Mouse (Mus musculus) hindbrain, embryonic 11.5 days (tissue): ENCODE measurements around the gene Psg20. TPM values are rescaled to one million over a fixed set of nuclear protein-coding genes. Genes with fewer than 3 reads are reported as not detected.
"Not testable (repeated sequence)": the region's sequence is repeated elsewhere in the genome, so short reads cannot be mapped to it uniquely, and the experiment has no call there.

Source experiments
- ATAC-seq: fragments of 200-750 bp; cut with Nextera tagmentation; 2 replicates; pipeline ENCODE4 v1.8.0; 2017; ENCODE audit warnings: mild to moderate bottlenecking, moderate TSS enrichment, moderate library complexity; ENCODE audit not compliant: low FRiP score
- DNase-seq: peaks from one replicate; pipeline ENCODE4 v3.0.0-alpha.2; 2015; ENCODE audit warnings: low spot score
- H3K27ac ChIP-seq: fragments of 300-500 bp; sonication (generic); 2 replicates; pipeline ENCODE4 v1.5.1; 2014; ENCODE audit warnings: mild to moderate bottlenecking, low read depth, low read length
- H3K27me3 ChIP-seq: fragments of 300-500 bp; sonication (generic); 2 replicates; pipeline ENCODE4 v1.6.1; 2014; ENCODE audit warnings: mild to moderate bottlenecking, low read length, moderate library complexity, mixed read lengths; ENCODE audit not compliant: control insufficient read depth, insufficient read depth
- H3K36me3 ChIP-seq: fragments of 300-500 bp; sonication (generic); 2 replicates; pipeline ENCODE4 v1.6.1; 2014; ENCODE audit warnings: mild to moderate bottlenecking, low read length, moderate library complexity, mixed read lengths; ENCODE audit not compliant: control insufficient read depth, insufficient read depth
- H3K4me1 ChIP-seq: fragments of 300-500 bp; sonication (generic); replicated peaks from 2 replicates; pipeline ENCODE4 v1.6.1; 2014; ENCODE audit warnings: low read length, mixed read lengths; ENCODE audit not compliant: control insufficient read depth, insufficient read depth
- H3K4me2 ChIP-seq: fragments of 300-500 bp; sonication (generic); replicated peaks from 2 replicates; pipeline ENCODE4 v1.6.1; 2014; ENCODE audit warnings: mild to moderate bottlenecking, low read depth, low read length
- H3K4me3 ChIP-seq: fragments of 300-500 bp; sonication (generic); 2 replicates; pipeline ENCODE4 v1.5.1; 2014; ENCODE audit warnings: low read depth, low read length
- H3K9ac ChIP-seq: fragments of 300-500 bp; sonication (generic); 2 replicates; pipeline ENCODE4 v1.6.1; 2014; ENCODE audit warnings: low read depth, low read length
- H3K9me3 ChIP-seq: fragments of 300-500 bp; sonication (generic); 2 replicates; pipeline ENCODE4 v1.6.1; 2016; ENCODE audit warnings: low read length; ENCODE audit not compliant: control insufficient read depth
- WGBS: fragments of 180-500 bp; shearing (Covaris S2); extraction: QIAGEN DNeasy Blood & Tissue Kit; methylation state at CpG from one replicate; pipeline ENCODE4 v1.1.7; 2014; 5-methylcytosine and 5-hydroxymethylcytosine counted together
- polyA plus RNA-seq: library from polyadenylated mRNA; unstranded; fragments of >200 nt; fragmentation: Nextera tagmentation; extraction: Ambion mirVana; gene quantifications from 2 replicates; pipeline ENCODE4 v1.2.1, GENCODE M21; 2014

Psg20 gene
- polyA plus RNA-seq, 1 experiment from 2014 or later: not detected

- H3K4me3 ChIP-seq, H3K27me3 ChIP-seq, H3K36me3 ChIP-seq, ATAC-seq, H3K9me3 ChIP-seq, H3K4me1 ChIP-seq, H3K27ac ChIP-seq, H3K9ac ChIP-seq, H3K4me2 ChIP-seq: not testable (repeated sequence)
- WGBS: 88% methylated on average over 4 of the region's 4 CpGs
- peak; percentile 16 for DNase-seq
Measured at GRCm38 (mm10) chr7:18710331-18710730, 24.3 kb upstream of the Psg20 start.

- no peaks in the 10 kb centered on the region for H3K27me3 ChIP-seq
- H3K36me3 ChIP-seq: no peaks in the 10 kb centered on the region
- no peak overlapping the region for H3K4me2 ChIP-seq
- DNase-seq: no peak
- no peaks in the 10 kb centered on the region for H3K4me1 ChIP-seq
- ATAC-seq: no peak
- H3K4me3 ChIP-seq: no peak overlapping the region
- no peak overlapping the region for H3K9ac ChIP-seq
- no peak overlapping the region for H3K27ac ChIP-seq
- no peaks in the 10 kb centered on the region for H3K9me3 ChIP-seq
Measured at GRCm38 (mm10) chr7:18685586-18685985, 399 bp downstream of the Psg20 start.

- H3K4me1 ChIP-seq: no peaks in the 10 kb centered on the region
- no peaks in the 10 kb centered on the region for H3K9me3 ChIP-seq
- no peak overlapping the region for H3K27ac ChIP-seq
- 0 out of 2 replicates have a peak, but pooled peaks have one; percentile 12 for ATAC-seq
- peak; percentile 54 for DNase-seq
- 55% methylated on average over 2 of the region's 2 CpGs for WGBS
- H3K4me2 ChIP-seq: no peak overlapping the region
- no peak overlapping the region for H3K9ac ChIP-seq
- no peaks in the 10 kb centered on the region for H3K36me3 ChIP-seq
- H3K27me3 ChIP-seq: no peaks in the 10 kb centered on the region
- no peak overlapping the region for H3K4me3 ChIP-seq
Measured at GRCm38 (mm10) chr7:18679772-18680171, 6.2 kb downstream of the Psg20 start.

GRCm38 (mm10) chr7:18656625-18657024 is 29.4 kb downstream of the Psg20 start, which contains the start of gene Psg21:
Gene Psg21, minus strand, starts transcription at chr7:18656725.
- not testable (repeated sequence) for H3K36me3 ChIP-seq, ATAC-seq, DNase-seq, H3K9ac ChIP-seq, H3K4me3 ChIP-seq, H3K9me3 ChIP-seq, H3K4me1 ChIP-seq, H3K4me2 ChIP-seq, H3K27me3 ChIP-seq, H3K27ac ChIP-seq
- WGBS: 78% methylated on average over 1 of the region's 2 CpGs

- not testable (repeated sequence) for H3K4me1 ChIP-seq, H3K9me3 ChIP-seq, H3K27ac ChIP-seq, ATAC-seq, H3K9ac ChIP-seq, H3K4me3 ChIP-seq, H3K27me3 ChIP-seq, H3K4me2 ChIP-seq, DNase-seq, H3K36me3 ChIP-seq
- 83% methylated on average over 8 of the region's 8 CpGs for WGBS
Measured at GRCm38 (mm10) chr7:18626921-18627320, 59.1 kb downstream of the Psg20 start.

Other genes with a start within 250 kb of the Psg20 start
- gene Psg26, start 202.0 kb downstream of the Psg20 start, polyA plus RNA-seq: not detected in 2 replicates
- gene Psg25, start 153.9 kb downstream of the Psg20 start, polyA plus RNA-seq: not detected in 2 replicates
- gene Psg27, start 118.9 kb downstream of the Psg20 start, polyA plus RNA-seq: not detected in 2 replicates
- gene Psg23, start 69.7 kb downstream of the Psg20 start, polyA plus RNA-seq: not detected in 2 replicates
- not detected in 2 replicates for gene Psg21, start 29.5 kb downstream of the Psg20 start, polyA plus RNA-seq
- not detected in 2 replicates for gene Psg22, start 31.9 kb upstream of the Psg20 start, polyA plus RNA-seq
- not detected in 2 replicates for gene Psg19, start 112.3 kb upstream of the Psg20 start, polyA plus RNA-seq
- not detected in 2 replicates for gene Psg17, start 135.4 kb upstream of the Psg20 start, polyA plus RNA-seq
- 0.13 and 0.48 TPM in 2 replicates for gene Mill2, start 153.8 kb upstream of the Psg20 start, polyA plus RNA-seq
- 2.8 and 2.9 TPM in 2 replicates for gene Pglyrp1, start 185.1 kb upstream of the Psg20 start, polyA plus RNA-seq
- 22.9 and 27.3 TPM in 2 replicates for gene Ccdc61, start 224.2 kb upstream of the Psg20 start, polyA plus RNA-seq
- gene Nova2, start 239.7 kb upstream of the Psg20 start, polyA plus RNA-seq: 12.7 and 18.0 TPM in 2 replicates